1 mouse cellular context compared by ENCODE assay signal in genomic region chr5:20955114-20955835, GRCm38 (mm10).
TF ChIP-seq lines count a peak whose summit lies in the region.

No protein-coding gene starts in this region.

TF ChIP-seq in CH12.LX, 34 proteins besides CTCF, POLR2A, EP300 and RAD21 (continued from another document):
- no peak for TF ChIP-seq CHD2 (IDR thresholded peaks at IDR 0.05; ENCODE audit: low read length)
- TF ChIP-seq ZNF384 (IDR thresholded peaks at IDR 0.05; ENCODE audit: low read depth, low read length): no peak
- peak; percentile 22; the same call in 1 of the 2 replicates for TF ChIP-seq ELF1 (IDR thresholded peaks at IDR 0.05; ENCODE audit: low read depth, low read length)
- TF ChIP-seq POLR2AphosphoS2 (IDR thresholded peaks at IDR 0.05; ENCODE audit: low read depth, low read length): no peak
- TF ChIP-seq MAX (IDR thresholded peaks at IDR 0.05; ENCODE audit: low read length): 0 out of 2 replicates have a peak, but pooled peaks have one; percentile 28
- TF ChIP-seq ZMIZ1 (IDR thresholded peaks at IDR 0.05; ENCODE audit: low read depth, low read length): no peak
- no peak for TF ChIP-seq PAX5 (IDR thresholded peaks at IDR 0.05; ENCODE audit: low read length)
- TF ChIP-seq MAZ (IDR thresholded peaks at IDR 0.05; ENCODE audit: low read depth, low read length): no peak
- peak; percentile 61; the same call in 1 of the 2 replicates for TF ChIP-seq IRF4 (IDR thresholded peaks at IDR 0.05; ENCODE audit: low read depth, low read length)
